Mouse (Mus musculus) left cerebral cortex, postnatal 25 days (tissue): Measurements from ENCODE around the gene Nt5c. TPM values are rescaled to one million over a fixed set of nuclear protein-coding genes. Genes with fewer than 3 reads are reported as not detected.
"Not testable (repeated sequence)": the region's sequence is repeated elsewhere in the genome, so short reads cannot be mapped to it uniquely, and the experiment has no call there.

Source experiments
- DNase-seq, 2 experiments: peaks; one replicate each; pipeline ENCODE4 v3.0.0; 2022; ENCODE audit warnings: low spot score in 2 of 2, mixed read lengths in 1 of 2
- intact Hi-C: fragments of 180-260 bp; cut with DNase I; formaldehyde crosslinking; loops from one replicate; pipeline ENCODE4 v1.15.1; 2025
- total RNA-seq, 2 experiments: library from RNA; stranded (reverse); gene quantifications; 2 replicates each; pipeline ENCODE4 v1.2.3; 2021

Nt5c gene
- total RNA-seq, 2 experiments from 2014 or later, result 60.1 to 66.5 TPM

GRCm38 (mm10) chr11:115512407-115513183 is 20.9 kb upstream of the Nt5c start:
- intact Hi-C loops, result loop anchor here (2.0 kb wide), 1 partner anchor 22 kb away; the partner anchor contains the start of gene Nt5c
- DNase-seq, result no peak

- intact Hi-C loops, result loop anchor here (2.0 kb wide), 1 partner anchor 21 kb away; the partner anchor contains the start of gene Nt5c
- DNase-seq, result no peak
These were observed 20.3 kb upstream of the Nt5c start for GRCm38 (mm10) chr11:115512004-115512403.

- DNase-seq, result no peak
- intact Hi-C loops, result no loop called here
These were observed 19.5 kb upstream of the Nt5c start for GRCm38 (mm10) chr11:115511121-115511520.

- intact Hi-C loops, result no loop called here
- DNase-seq, result no peak
These were observed 18.8 kb upstream of the Nt5c start for GRCm38 (mm10) chr11:115510507-115510888.

GRCm38 (mm10) chr11:115509773-115510506 is 18.3 kb upstream of the Nt5c start:
- intact Hi-C loops, result no loop called here
- DNase-seq, result peak in 1 of 2 experiments; percentile 63

- DNase-seq, result no peak
- intact Hi-C loops, result no loop called here
These were observed 16.4 kb upstream of the Nt5c start for GRCm38 (mm10) chr11:115508061-115508460.

- intact Hi-C loops, result no loop called here
These were observed 14.9 kb upstream of the Nt5c start for GRCm38 (mm10) chr11:115506586-115506985.

GRCm38 (mm10) chr11:115502636-115503035 is 11.0 kb upstream of the Nt5c start:
- DNase-seq, result no peak
- intact Hi-C loops, result no loop called here

More at GRCm38 (mm10) chr11:115506586-115506985, 14.9 kb upstream of the Nt5c start:
- no peak for DNase-seq

GRCm38 (mm10) chr11:115496559-115496958 is 4.9 kb upstream of the Nt5c start:
- intact Hi-C loops, DNase-seq: not testable (repeated sequence)

- intact Hi-C loops, result loop anchor here (5.0 kb wide), 1 partner anchor 45 kb away; the partner anchor contains the start of gene Sumo2
- no peak for DNase-seq
These were observed 725 bp upstream of the Nt5c start for GRCm38 (mm10) chr11:115492387-115492786.

GRCm38 (mm10) chr11:115490441-115491355 is 964 bp downstream of the Nt5c start:
- no peak for DNase-seq
- intact Hi-C loops, result loop anchor here (2.0 to 5.0 kb wide), 2 partner anchors 22 to 47 kb away; partner anchors contain the start of gene Sumo2

- no peak for DNase-seq
- intact Hi-C loops, result no loop called here
These were observed 3.0 kb downstream of the Nt5c start for GRCm38 (mm10) chr11:115488551-115489104.

GRCm38 (mm10) chr11:115485155-115485554 is 6.5 kb downstream of the Nt5c start:
- intact Hi-C loops, result no loop called here
- no peak for DNase-seq

- intact Hi-C loops, result no loop called here
- DNase-seq, result peak; percentile 68 to 82
These were observed 7.9 kb downstream of the Nt5c start for GRCm38 (mm10) chr11:115483726-115484125.

- DNase-seq, result no peak
- intact Hi-C loops, result no loop called here
These were observed 8.4 kb downstream of the Nt5c start for GRCm38 (mm10) chr11:115483278-115483677.

- intact Hi-C loops, result no loop called here
- peak; percentile 67 to 95 for DNase-seq
These were observed 10.0 kb downstream of the Nt5c start for GRCm38 (mm10) chr11:115481553-115482259.

- peak in 1 of 2 experiments; percentile 59 for DNase-seq
These were observed 13.2 kb downstream of the Nt5c start for GRCm38 (mm10) chr11:115478296-115478938.

GRCm38 (mm10) chr11:115477388-115477787 is 14.3 kb downstream of the Nt5c start:
- intact Hi-C loops, DNase-seq: not testable (repeated sequence)

More at GRCm38 (mm10) chr11:115478296-115478938, 13.2 kb downstream of the Nt5c start:
- intact Hi-C loops, result no loop called here
